Mouse (Mus musculus) embryo, embryonic 9.5 days (tissue): ENCODE results near the gene H1f0.

Experiments
- DNase-seq: peaks from one replicate; pipeline ENCODE4 v3.0.0-alpha.2; 2017; ENCODE audit errors: extremely low spot score

Gene H1f0

DNA sequence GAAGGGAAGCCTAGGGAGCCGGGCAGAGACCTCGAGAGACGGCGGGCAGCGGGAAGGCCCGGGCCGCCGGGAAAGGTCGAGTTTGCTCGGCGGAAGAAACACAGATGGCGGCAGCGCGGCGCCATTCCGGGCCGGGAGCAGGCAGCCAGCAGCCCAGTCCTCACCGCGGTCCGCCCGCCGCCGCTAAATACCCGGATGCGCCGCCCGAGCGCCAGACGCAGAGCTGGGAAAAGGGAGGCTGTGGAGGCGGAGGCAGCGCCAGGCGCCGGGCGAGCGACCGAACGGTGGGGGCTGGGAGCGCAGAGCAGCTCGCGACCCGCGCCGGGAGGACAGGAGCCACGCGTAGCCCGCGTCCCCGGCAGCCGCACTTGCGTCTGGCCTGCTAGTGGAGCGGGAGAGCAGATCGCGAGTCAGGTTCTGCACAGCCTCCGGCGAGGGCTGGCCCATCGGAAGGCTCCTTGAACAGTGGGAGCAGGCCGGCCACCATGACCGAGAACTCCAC lies at the start of gene H1f0:
Gene H1f0 (plus strand): TSS at position 214 of the 502 bp plus-strand sequence.
- DNase-seq, result peak; percentile 98

DNA sequence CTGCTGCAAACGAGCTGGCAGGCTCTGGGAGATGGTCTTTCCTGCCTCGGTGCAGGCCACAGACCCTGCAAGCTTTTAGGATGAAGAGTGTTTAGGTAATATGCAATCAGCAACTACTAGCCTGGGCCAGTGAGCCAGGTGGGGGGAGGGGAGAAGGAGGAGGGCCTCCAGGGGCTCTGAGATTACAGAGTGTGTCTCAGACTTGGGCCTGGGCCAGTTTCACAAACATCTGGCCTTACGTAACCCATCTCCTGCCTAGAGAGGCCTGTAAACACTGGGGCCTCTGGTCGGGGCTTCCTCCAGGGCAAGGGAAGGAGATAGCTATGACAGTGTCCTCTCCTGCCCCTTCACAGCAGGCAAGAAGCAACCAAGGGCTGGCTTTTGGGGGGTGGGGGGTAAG lies 49.4 kb upstream of the H1f0 start:
- DNase-seq, result peak; percentile 48

DNA sequence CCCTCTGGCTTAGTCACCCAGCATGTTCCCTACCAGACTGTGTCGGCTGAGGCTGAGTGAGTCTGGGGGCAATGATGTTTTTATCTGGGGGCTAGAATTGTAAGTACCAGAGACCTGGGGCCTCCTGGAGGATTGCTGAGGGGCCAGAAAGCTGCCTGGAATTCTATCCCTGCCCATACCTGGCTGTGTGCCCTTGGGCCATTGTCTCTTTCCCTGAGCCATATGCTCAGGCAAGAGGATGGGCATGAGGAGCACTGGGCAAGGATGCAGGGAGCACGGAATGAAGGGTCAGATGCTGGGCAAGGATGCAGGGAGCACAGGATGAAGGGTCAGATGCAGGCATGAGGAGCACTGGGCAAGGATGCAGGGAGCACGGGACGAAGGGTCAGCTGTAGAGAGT lies 48.2 kb upstream of the H1f0 start:
- no peak for DNase-seq

DNA sequence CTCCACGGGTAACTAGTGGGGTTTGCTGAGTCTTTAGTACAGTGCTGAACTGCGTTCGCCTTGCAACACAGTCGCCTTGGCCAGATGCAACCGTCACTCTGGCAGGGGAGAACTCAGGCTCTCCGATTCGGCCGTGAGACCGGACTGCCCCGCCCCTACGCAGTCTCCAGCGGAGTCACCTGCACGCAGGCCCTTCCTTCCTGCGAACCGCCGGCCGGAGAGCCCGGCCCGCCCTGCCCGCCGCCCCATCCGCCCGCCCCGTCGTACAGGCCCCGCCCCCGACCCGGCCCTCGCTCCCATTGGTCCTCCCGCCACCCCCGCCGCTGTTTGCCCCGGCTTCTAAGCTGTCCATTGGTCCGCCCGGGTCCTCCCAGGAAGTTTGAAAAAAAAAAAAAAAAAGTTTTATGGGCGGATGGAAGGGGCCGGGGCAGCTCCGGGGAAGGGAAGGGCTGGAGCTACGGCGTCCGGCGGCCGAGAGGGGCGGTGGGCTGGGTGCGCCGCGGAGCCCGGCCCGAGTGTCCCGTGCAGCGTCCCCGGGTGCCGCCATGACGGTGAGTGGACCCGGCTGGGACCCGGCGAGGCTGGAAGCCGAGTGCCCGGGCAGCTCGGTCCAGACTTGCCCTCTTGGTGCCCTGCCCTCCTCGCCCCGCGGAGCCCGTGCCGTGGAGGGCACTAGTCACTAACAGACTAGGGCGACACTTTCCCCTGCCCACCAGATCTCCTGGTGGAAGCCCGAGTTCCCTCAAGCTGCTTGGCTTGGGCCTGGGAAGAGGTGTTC lies 45.4 kb upstream of the H1f0 start:
- peak; percentile 94 for DNase-seq

DNA sequence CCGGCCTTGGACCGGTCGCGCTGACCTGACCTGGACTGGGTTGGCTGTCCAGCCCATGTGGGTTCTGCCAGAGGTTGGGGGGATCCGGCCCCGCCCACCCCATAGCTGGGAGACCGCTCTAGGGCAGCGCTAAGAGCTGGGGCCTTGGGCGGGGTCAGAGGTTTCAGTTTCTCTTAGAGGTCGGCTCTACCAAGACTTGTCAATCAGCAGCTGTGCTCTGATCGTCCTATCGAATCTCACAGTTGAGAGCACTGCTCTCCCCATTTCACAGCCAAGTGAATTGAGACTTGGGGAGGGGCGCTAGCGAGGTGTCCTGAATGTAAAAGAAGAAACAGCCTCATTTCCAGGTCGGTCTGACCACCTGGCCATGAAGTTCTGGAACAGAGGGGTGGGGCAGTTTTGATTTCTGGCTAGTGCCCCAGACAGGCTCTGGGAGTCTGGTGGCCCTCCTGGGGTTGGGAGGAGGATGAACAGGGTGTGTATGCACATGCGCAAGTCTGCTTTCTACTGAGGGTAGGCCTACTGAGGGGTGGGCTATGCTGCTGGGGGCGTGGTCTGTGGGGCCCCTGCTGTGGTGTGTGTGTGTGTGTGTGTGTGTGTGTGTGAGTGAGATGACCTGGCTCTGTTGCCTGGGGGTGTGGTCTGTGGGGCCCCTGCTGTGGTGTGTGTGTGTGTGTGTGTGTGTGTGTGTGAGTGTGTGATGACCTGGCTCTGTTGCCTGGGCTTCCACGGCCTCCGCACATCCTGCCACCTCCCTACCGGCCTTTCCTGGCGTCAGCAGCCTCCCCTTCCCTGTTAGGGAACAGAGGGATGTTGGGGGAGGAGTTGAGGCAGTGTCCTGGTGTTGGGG lies 44.6 kb upstream of the H1f0 start:
- DNase-seq, result peak; percentile 79

DNA sequence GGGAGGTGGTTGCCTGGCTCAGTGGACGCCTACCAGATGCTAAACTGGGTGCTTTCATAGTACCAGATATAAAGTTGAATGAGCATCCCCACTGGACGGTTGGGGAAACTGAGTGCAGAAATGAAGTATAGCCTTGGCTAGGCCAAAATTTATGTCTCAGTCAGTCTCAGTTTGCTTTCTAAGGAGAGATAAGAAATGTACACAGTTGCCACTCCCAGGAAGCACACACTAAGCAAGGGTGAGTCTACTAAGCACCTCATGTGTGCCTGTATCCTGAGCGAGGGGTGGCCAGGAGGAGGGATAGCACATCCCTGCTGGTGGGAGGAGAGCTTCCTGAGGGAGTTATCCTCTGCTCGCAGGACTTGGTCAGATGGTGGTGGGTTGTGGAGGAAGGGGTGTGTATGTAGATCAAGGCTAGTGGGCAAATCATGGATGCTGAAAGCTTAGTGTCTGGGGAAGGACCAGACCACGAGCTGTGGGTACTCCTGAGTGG lies 43.9 kb upstream of the H1f0 start:
- no peak for DNase-seq

DNA sequence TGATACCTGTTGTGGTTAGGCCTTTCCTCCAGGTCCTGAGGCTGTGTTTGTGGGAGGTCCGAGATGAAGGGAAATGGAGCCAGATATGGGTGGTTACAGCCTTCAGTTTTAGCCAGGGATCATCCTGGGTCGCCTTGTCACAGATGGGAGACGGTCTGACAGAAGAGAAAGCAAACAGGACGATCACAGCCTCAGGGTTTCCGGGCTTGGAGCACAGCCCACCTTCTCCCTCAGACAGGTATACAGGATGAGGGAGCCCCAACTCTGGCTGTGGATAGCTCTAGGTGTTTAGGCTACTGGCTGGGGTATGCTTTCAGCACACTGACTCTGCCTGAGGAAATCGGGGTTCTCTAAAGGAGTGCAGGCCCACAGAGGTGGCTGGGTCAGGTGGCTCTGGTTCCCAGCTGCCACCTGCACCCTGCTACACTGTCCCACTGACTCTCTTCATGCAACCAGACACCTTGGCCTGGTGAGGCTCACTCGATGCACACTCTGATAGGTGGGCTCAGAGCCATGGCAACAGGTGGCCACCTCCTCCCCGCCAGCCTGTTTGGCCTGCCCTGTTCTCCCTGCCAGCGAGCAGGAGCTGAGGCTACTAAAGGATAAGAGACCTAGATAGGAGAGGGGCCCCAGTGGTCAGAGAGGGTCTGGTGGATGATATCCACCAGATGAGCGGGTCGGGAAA lies 41.6 kb upstream of the H1f0 start:
- DNase-seq, result peak; percentile 11

DNA sequence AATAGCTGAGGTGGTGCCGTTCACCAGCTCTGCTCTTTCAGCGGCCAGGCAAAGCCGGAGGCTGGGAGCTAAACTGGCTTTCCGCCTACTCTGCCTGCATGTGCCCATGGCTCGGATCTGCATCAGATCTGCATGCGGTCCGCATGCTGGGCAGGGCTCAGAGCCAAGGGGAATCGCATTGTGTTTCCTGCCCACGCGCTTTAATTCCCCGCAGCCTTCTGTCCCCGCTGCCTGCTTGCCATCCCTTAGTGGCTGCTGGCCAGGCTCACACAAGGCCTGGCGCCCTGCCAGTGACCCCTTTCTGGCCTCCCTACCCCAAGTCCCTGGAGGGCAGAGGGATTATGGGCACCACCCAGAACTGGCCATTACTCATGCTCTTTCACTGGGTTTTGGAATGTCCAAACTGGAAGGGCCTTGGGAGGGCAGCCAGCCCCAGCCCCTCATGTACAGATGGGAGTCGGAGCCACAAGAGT lies 39.7 kb upstream of the H1f0 start:
- no peak for DNase-seq

DNA sequence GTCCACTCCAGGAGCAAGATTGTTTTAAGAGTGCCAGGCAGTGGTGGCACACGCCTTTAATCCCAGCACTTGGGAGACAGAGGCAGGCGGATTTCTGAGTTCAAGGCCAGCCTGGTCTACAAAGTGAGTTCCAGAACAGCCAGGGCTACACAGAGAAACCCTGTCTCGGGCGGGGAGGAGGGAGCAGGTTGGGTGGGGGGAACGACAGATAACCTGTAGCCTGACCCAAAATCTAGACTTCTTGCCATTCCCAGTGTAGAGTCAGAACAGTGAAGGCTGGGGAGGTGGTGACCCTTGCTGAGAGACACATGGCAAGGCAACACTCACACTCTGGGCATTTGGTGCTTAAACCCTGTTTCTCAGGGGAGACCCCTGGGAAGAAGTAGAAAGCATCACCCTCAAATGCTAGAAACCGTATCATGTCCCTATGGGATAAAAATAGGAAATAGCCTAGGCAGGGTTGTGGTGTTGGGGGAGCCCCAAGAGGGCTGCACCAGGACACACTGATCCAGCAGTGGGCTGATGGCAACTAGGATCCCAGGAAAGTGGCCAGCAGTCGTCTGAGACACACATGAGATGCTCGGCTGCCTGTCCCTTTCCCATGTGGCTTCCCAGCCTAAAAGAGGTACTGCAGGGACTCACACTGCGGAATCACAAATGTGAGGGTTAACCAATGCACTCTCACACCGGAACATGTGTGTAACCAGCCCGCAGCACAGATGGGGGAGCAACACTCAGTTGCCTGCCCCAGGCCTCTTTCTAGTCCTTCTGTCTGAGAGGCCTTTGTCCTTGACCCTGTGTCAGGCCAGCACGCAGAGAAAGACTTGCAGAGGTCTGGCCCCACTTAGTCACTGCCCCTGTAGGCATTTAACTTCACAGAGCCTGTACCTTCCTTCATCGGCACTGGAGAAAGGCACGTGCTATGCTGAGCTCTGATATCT lies 38.8 kb upstream of the H1f0 start:
- no peak for DNase-seq

DNA sequence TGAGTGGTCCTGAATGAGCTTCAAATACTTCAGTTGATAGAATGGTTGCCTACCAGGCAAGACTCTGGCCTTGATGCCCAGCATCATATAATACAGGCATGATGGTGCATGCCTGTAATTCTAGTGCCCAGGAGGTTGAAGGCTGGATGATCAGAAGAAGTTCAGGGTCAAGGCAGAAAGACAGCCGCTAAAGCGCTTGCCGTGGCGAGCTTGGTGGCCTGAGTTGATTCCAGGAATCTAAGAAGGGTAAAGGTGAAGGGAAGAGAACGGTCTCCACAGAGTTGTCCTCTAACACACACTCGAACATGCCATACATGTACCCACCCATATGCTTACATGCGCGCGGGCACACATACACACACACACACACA lies 38.2 kb upstream of the H1f0 start:
- DNase-seq, result no peak

DNA sequence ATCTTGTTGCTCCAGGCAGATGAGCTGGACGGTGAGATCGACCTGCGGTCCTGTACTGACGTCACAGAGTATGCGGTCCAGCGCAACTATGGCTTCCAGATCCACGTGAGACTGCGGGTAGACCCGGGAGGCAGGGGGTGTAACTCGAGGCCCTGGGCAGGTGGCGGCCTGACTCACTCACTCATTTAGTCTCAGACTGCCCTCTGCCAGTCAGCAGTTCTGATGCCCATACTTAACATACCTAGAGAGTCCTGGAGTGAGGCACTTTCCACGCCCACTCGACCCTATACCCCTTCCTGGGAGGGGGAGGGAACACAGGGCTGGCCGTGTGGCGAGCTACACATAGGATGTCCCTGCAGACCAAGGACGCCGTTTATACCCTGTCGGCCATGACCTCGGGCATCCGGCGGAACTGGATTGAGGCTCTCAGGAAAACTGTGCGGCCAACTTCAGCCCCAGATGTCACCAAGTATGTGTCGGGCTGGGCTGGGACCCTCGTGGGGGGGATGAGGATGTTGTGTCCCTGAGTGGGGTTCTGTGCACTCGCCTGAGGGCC lies 37.2 kb upstream of the H1f0 start:
- no peak for DNase-seq

DNA sequence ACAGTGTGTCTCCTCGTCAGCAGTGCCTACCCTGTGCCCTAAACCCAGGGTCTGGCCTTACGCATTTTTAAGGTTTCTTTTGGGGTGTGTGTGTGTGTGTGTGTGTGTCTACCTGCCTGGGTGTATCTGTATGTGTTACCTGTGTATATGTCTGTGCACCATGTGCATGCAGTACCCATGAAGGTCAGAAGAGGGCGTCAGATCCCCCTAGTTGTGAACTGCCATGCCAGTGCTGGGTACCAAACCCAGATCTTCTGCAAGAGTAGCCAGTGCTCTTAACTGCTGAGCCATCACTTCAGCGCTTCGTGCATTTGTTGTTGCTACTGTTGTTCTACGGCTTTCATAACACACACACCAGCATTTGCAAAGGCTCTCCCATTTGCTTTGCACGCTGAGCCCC lies 36.0 kb upstream of the H1f0 start:
- no peak for DNase-seq

DNA sequence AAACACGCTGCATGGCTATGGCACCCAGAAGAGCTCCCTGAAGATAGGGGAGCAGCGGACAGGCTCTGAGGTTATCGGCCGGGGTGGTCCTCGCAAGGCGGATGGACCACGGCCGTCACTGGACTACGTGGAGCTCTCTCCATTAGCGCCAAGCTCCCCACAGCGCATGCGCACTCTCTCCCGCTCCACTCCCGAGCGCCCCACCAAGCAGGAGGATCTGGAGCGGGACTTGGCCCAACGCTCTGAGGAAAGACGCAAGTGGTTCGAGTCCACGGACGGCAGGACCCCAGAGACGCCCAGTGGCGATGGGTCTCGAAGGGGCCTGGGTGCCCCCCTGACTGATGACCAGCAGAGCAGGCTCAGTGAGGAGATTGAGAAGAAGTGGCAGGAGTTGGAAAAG lies 35.3 kb upstream of the H1f0 start:
- no peak for DNase-seq

DNA sequence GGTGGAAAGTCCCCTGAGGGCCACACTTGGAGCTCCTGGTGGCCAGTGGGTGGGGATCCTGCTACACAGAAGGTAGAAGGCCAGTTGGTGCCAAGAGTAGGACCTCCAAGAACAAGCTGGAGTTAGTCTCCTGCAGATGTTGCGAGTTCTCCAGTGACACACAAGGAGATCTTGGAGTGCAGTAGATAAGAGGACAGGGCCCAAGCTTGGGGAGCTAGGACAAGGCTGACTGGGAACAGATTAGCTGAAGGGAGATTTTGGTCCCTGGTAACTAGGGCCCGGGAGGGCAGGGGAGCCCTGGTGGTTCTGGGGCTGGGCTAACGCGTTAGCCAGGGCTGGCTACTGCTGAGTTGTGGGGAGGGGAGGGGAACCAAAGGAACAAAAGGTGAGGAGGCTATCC lies 32.3 kb upstream of the H1f0 start:
- DNase-seq, result no peak

DNA sequence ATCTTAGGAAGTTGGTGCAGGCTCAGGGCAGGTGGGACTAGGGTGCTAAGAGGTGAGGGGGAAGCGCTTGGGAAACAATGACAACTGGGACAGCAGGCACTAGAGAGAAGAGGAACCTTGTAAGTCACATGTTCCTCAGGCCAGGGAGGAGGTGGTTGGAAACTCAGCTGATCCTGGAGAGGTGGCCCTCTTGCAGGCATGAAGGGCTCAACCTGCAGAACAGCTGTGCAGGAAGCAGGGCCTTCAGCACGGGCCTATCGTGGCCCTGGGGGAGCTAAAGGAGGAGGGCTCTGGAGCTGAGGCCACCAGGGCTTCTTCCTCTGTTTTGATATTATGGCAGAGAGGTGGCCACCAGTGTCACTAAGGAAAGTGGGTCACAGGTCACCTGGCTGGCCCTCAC lies 31.6 kb upstream of the H1f0 start:
- no peak for DNase-seq

DNA sequence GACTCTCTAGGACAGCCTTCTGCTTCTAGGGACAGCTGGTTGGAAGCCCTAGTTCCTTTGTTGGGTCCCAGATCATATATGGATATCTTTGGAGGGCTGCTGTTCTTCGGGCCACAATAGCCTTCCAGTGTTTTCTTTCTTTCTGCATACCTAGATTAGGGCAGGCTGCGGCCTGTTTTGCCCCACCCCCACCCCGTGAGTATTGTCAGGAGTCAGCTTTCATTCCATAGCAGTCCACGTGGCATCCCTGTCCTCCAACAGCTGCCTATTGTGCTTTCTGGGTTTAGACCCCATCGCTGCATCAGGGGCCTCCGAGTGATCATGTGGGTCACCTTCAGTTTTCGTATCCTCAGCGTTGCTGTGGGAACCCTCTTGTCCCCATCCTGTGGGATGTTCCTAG lies 29.9 kb upstream of the H1f0 start:
- DNase-seq, result no peak

DNA sequence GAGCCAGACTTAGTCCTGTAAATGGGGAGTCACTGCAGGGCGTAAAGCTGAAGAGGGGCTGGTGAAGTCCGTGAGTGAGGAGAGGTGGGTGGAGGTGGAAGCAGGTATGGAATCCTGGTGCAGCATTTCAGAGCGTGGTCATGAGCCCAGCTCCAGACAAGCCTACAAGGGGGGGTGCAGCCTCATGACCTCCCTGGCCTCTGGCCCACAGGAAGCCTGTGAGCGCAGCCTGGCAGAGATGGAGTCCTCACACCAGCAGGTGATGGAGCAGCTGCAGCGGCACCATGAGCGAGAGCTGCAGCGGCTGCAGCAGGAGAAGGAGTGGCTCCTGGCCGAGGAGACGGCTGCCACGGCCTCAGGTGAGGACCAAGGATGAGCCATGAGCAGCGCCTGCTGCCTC lies 28.7 kb upstream of the H1f0 start:
- no peak for DNase-seq

DNA sequence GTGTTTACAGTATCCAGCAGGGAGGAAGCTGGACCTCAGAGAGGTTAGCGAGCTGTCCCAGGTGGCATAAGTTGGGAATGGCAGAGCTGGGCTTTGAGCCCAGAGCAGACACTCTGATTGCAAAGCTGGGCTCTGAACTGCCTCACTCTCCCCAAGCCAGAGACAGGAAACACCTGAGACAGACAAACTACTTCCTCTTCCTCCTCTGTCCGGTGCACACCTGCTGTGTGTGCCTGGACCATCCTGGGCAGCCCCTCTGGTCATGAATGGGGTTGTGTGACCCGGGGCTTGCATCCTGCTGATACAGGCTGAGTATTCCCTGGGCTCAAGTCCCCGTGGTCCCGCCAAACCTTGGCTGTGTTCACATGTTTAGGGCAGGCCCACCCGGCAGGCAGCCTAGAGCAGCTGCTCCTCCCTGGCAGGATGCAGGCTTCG lies 27.9 kb upstream of the H1f0 start:
- no peak for DNase-seq

DNA sequence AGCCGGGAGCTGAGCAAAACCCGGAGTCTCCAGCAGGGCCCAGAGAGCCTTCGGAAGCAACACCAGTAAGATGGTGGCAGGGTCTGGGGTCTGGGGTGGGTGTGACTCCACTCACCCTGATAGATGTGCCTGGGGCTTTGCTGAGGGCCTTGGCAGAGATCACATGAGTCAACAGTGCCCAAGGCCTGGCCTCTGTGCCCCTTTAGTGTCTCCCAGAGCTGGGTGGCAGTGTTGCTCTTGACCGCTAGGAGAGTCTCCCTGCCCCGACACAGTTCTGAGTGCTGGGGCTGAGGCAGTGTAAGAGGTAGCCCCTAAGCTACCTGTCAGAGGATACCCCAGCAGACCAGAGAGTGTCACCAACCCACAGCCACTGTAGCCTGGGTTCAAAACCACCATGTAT lies 26.7 kb upstream of the H1f0 start:
- DNase-seq, result no peak

DNA sequence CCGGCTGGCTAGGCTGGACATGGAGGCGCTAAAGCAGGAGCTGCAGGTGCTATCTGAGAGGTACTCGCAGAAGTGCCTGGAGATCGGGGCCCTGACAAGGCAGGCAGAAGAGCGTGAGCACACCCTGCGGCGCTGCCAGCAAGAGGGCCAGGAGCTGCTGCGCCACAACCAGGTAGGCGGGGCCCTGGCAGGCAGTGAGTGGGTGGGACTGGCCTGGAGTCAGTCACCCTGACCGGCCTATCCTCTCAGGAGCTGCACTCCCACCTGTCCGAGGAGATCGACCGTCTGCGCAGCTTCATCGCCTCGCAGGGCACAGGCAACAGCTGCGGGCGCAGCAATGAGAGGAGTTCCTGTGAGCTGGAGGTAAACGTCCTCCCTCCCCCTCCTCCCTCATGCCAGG lies 26.2 kb upstream of the H1f0 start:
- DNase-seq, result no peak

DNA sequence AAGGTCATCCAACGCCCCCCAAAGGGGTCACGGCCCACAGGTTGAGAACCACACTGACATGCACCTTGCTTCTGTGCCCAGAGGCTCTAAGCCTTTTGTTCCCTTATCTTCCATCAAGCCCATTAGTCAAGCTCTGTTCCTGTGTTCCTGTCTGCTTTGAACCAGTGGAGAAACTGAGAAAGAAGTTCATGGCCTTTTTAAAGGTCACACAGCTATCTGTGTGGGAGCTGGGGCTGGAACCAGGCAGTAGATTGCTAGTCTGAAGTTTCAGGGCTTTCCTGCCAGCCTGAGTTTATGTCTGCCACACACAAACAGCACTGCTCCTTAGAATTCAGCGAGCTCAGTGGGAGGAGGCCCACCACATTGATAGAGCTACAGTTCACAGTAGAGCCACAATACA lies 25.2 kb upstream of the H1f0 start:
- DNase-seq, result no peak
